Mouse (Mus musculus) limb, embryonic 14.5 days (tissue): ENCODE measurements around the gene Apoc1. TPM values are rescaled to one million over a fixed set of nuclear protein-coding genes. Genes with fewer than 3 reads are reported as not detected.

Experiments used
- ATAC-seq: fragments of 200-750 bp; cut with Nextera tagmentation; 2 replicates; pipeline ENCODE4 v1.8.0; 2017; ENCODE audit warnings: low read depth, moderate number of reproducible peaks, moderate TSS enrichment; ENCODE audit not compliant: low FRiP score
- DNase-seq: peaks from one replicate; pipeline ENCODE4 v3.0.0-alpha.2; 2015; ENCODE audit warnings: low spot score
- H3K27ac ChIP-seq: fragments of 300-500 bp; sonication (generic); replicated peaks from 2 replicates; pipeline ENCODE4 v1.5.1; 2014; ENCODE audit warnings: low read depth, mild to moderate bottlenecking, low read length, moderate library complexity, mixed read lengths
- H3K27me3 ChIP-seq: fragments of 300-500 bp; sonication (generic); 2 replicates; pipeline ENCODE4 v1.6.1; 2014; ENCODE audit warnings: low read length, mixed read lengths; ENCODE audit not compliant: control insufficient read depth, insufficient read depth
- H3K36me3 ChIP-seq: fragments of 300-500 bp; sonication (generic); 2 replicates; pipeline ENCODE4 v1.6.1; 2014; ENCODE audit warnings: mild to moderate bottlenecking, low read length, moderate library complexity, mixed read lengths; ENCODE audit not compliant: control insufficient read depth, insufficient read depth
- H3K4me1 ChIP-seq: fragments of 300-500 bp; sonication (generic); 2 replicates; pipeline ENCODE4 v1.6.1; 2014; ENCODE audit warnings: antibody characterized with exemption, low read length, mixed read lengths; ENCODE audit not compliant: control insufficient read depth, insufficient read depth
- H3K4me2 ChIP-seq: fragments of 300-500 bp; sonication (generic); replicated peaks from 2 replicates; pipeline ENCODE4 v1.6.1; 2014; ENCODE audit warnings: low read depth, mild to moderate bottlenecking, low read length, moderate library complexity; ENCODE audit not compliant: severe bottlenecking
- H3K4me3 ChIP-seq: fragments of 300-500 bp; sonication (generic); replicated peaks from 2 replicates; pipeline ENCODE4 v1.5.1; 2014; ENCODE audit warnings: low read length
- H3K9ac ChIP-seq: fragments of 300-500 bp; sonication (generic); 2 replicates; pipeline ENCODE4 v1.6.1; 2014; ENCODE audit warnings: mild to moderate bottlenecking, low read depth, low read length, moderate library complexity; ENCODE audit not compliant: severe bottlenecking
- H3K9me3 ChIP-seq: fragments of 300-500 bp; sonication (generic); 2 replicates; pipeline ENCODE4 v1.6.1; 2016; ENCODE audit warnings: low read length; ENCODE audit not compliant: control insufficient read depth
- POLR2A ChIP-seq: fragments of 200-500 bp; IDR thresholded peaks from 2 replicates; pipeline ENCODE4 v1.8.0; 2012; ENCODE audit warnings: inconsistent platforms, mild to moderate bottlenecking, moderate library complexity, borderline replicate concordance; ENCODE audit not compliant: insufficient read depth, insufficient read length; ENCODE audit errors: extremely low read depth
- WGBS: fragments of 180-500 bp; shearing (Covaris S2); extraction: QIAGEN DNeasy Blood & Tissue Kit; methylation state at CpG from one replicate; pipeline ENCODE4 v1.1.7; 2014; 5-methylcytosine and 5-hydroxymethylcytosine counted together
- polyA plus RNA-seq, 2 experiments: library from polyadenylated mRNA; depleted of rRNA in 1 of 2; stranded (reverse) in 1 of 2; unstranded in 1 of 2; fragments of >200 nt; fragmentation: Nextera tagmentation in 1 of 2; extraction: Ambion mirVana in 1 of 2; gene quantifications; 2 replicates each; pipeline versions ENCODE4 v1.2.1 to v1.2.3; 2012 to 2014

Apoc1 gene
- polyA plus RNA-seq, 2 experiments, result 16.4 to 36.5 TPM

DNA sequence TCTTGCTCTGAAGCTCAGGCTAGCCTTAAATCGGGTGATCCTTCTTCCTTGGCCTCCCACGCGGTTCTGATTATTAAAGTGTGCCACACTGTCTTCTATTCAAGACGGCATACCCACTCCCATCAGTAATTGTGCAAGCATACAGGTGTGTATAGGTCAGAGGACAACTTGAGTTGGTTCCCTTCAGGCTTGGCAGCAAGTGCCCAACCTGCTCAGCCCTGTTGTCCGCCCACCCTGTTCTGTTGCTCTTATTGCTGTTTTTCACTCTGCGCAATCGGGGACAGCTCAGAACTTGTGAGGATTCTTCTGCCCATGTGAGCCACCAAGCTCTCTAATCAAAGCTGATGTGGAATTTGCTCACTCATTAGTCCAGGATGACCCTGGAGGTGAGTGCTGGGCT lies 12.8 kb upstream of the Apoc1 start:
- TF ChIP-seq POLR2A, result no peak
- no peak overlapping the region for H3K9ac ChIP-seq
- DNase-seq (no peak), ATAC-seq (no peak)
- H3K4me2 ChIP-seq, result no peak overlapping the region
- H3K27ac ChIP-seq, result no peak overlapping the region
- H3K36me3 ChIP-seq, result peaks cover 47% of the 10 kb centered on the region
- H3K27me3 ChIP-seq, result no peaks in the 10 kb centered on the region
- WGBS, result 97% methylated on average over 7 of the region's 7 CpGs
- no peaks in the 10 kb centered on the region for H3K4me1 ChIP-seq
- H3K4me3 ChIP-seq, result no peak overlapping the region
- no peaks in the 10 kb centered on the region for H3K9me3 ChIP-seq

DNA sequence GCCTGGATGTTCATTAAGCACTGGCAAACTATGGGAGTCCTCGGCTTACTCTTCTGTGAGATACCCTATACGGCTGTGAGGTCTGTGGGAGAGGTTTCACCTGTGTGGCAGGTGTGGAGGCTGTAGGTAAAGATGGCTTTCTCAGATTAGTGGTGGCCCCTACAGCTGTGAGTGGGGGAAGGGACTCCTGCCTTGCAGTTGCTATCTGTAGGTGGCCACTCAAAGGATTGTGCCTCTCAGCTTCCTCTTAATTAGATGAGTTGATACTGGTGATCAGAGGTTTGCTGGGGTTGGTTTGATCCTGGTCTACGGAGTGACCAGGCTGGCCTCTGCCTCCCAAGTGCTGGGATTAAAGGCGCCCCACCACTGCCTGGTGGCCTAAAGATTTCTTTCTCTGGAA lies 12.0 kb upstream of the Apoc1 start:
- H3K4me1 ChIP-seq, result peaks cover 2% of the 10 kb centered on the region
- DNase-seq (no peak), ATAC-seq (no peak)
- no peaks in the 10 kb centered on the region for H3K9me3 ChIP-seq
- TF ChIP-seq POLR2A, result no peak
- no peak overlapping the region for H3K4me2 ChIP-seq
- peaks cover 41% of the 10 kb centered on the region for H3K36me3 ChIP-seq
- H3K9ac ChIP-seq, result no peak overlapping the region
- no peak overlapping the region for H3K27ac ChIP-seq
- no peak overlapping the region for H3K4me3 ChIP-seq
- H3K27me3 ChIP-seq, result no peaks in the 10 kb centered on the region
- 96% methylated on average over 4 of the region's 4 CpGs for WGBS

DNA sequence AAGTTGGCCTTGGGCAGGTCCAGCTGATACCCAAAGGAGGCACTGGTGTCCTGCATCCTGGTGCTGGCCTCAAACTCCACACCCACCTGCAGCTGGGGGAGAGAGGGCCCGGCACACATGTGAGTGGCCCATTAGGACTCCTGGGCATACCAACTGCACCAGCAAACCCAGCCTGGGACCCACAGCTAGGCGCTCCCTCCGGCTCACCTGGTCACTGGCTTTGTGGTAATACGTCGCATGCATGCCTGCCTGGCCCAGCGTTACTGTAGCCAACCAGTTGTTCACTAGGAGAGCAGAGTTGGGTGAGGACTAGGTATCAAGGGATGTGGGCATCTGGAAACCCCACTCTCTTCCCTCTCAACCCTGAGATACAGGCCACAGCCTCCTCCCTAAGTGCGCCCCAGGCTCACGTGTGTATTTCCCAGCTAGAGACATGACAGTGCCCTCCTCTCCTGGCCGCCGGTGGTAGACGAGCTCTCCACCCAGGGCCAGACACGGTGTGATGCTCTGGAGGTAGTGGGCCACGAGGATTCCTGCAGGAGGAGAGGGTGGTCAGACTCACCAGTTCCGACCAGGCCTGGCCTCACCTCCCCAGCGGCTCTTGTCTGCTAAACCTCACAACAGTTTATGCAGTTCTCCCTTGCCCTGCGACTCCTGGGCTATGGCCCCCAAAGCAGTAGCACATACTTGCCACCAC lies 10.5 kb upstream of the Apoc1 start:
- H3K9me3 ChIP-seq, result no peaks in the 10 kb centered on the region
- ATAC-seq (no peak), DNase-seq (no peak)
- 88% methylated on average over 16 of the region's 16 CpGs for WGBS
- no peak for TF ChIP-seq POLR2A
- H3K4me3 ChIP-seq, result no peak overlapping the region
- peaks cover 16% of the 10 kb centered on the region for H3K4me1 ChIP-seq
- peaks cover 30% of the 10 kb centered on the region for H3K36me3 ChIP-seq
- no peaks in the 10 kb centered on the region for H3K27me3 ChIP-seq
- H3K9ac ChIP-seq, result no peak overlapping the region
- H3K27ac ChIP-seq, result no peak overlapping the region
- H3K4me2 ChIP-seq, result no peak overlapping the region

DNA sequence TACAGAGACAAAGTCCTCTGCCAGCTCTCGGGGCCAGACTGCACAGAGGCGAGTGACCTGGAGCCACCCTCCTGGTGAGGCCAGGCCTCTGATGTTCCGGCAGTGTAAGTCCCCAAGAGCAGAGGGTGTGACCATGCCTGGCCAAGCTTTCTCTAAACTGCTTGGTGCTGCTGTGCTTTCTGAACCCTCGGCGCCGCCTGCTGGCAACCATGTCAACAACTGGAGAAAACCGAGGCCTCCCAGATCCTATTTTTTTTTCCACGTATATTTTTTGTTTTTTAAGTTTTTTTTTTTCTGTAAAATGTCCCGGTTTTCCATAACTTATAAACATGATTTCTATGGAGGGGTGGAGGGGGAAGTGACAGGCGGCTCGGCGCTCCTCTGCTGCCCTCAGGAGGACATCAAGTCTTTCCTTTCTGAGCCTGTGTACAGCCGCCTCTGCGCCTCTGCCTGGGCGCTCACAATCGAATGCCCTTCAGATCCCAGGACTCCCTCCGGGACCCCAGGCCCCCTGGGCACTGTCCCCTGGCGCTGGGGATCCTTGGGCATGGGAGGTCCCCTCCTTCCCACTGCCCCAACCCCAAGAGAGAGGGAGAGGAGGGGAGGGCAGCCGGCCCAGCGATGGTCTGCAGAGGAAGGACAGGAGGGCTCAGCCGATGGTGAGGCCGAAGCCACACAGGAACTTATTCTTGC lies 8.8 kb upstream of the Apoc1 start:
- TF ChIP-seq POLR2A, result no peak
- DNase-seq (peak; percentile 44), ATAC-seq (no peak)
- H3K27ac ChIP-seq, result no peak overlapping the region
- H3K9me3 ChIP-seq, result no peaks in the 10 kb centered on the region; the same call in 1 of the 2 replicates
- no peak overlapping the region for H3K4me2 ChIP-seq
- H3K27me3 ChIP-seq, result no peaks in the 10 kb centered on the region
- peaks cover 27% of the 10 kb centered on the region for H3K36me3 ChIP-seq
- H3K9ac ChIP-seq, result no peak overlapping the region
- H3K4me3 ChIP-seq, result no peak overlapping the region
- H3K4me1 ChIP-seq, result peaks cover 16% of the 10 kb centered on the region
- WGBS, result 33% methylated on average over 22 of the region's 22 CpGs

DNA sequence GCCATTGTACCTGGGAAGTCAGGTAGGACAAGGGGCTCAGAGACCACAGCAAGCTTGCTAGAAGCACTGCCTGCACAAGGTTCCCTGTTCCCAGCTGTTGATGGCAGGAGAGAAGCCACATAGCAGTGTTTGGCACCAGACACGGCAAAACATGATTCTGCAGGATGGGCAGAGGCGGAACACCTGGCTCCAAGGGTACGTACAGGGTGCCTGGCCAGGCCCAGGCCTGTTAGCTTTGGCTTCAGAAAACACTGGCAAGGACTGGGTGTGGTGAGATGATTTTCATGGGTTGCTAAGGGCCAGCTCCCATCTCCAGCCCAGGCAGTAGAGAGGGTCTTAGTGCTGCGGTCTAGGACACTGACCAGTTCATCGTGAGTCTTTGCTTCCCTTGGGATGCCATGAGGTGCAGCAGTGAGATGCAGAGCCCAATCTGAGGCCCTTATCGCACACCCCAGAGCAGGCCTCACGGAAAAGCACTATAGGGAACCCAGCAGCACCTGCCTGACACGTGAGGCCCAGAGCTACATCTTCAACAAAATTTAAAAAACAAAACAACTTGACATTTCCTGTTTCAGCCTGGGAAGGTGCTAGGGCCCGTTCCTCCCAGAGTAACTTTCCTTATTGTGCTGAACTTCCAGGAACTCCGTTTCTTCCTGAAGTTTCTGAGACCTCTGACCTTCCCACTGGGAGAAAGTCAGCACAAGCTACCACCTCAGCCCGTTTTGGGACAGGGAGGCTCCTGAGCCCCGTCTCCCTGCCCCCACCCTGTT lies 8.0 kb upstream of the Apoc1 start:
- H3K9me3 ChIP-seq, result no peaks in the 10 kb centered on the region; the same call in 1 of the 2 replicates
- no peak overlapping the region for H3K4me2 ChIP-seq
- H3K9ac ChIP-seq, result no peak overlapping the region
- H3K27ac ChIP-seq, result no peak overlapping the region
- H3K4me3 ChIP-seq, result no peak overlapping the region
- 63% methylated on average over 12 of the region's 12 CpGs for WGBS
- peaks cover 28% of the 10 kb centered on the region for H3K36me3 ChIP-seq
- H3K4me1 ChIP-seq, result peaks cover 16% of the 10 kb centered on the region
- no peak for DNase-seq
- no peak for TF ChIP-seq POLR2A
- ATAC-seq, result no peak
- no peaks in the 10 kb centered on the region for H3K27me3 ChIP-seq
